Mouse (Mus musculus) left cerebral cortex, adult 8-10 months (tissue): Measurements from ENCODE around the gene Slu7. TPM values are rescaled to one million over a fixed set of nuclear protein-coding genes. Genes with fewer than 3 reads are reported as not detected.
A peak's percentile ranks its signal among the peaks of the same experiment; 100 is the strongest.

Experiments used
- DNase-seq, 2 experiments: peaks; one replicate each; pipeline ENCODE4 v3.0.0; 2022; ENCODE audit warnings: low spot score in 2 of 2
- total RNA-seq, 4 experiments: library from RNA; stranded (reverse); gene quantifications; 2 replicates each; pipeline ENCODE4 v1.2.4; 2022

The Slu7 gene
- total RNA-seq, 4 experiments from 2014 or later = 52.6 to 58.3 (median 55.7) TPM

DNA sequence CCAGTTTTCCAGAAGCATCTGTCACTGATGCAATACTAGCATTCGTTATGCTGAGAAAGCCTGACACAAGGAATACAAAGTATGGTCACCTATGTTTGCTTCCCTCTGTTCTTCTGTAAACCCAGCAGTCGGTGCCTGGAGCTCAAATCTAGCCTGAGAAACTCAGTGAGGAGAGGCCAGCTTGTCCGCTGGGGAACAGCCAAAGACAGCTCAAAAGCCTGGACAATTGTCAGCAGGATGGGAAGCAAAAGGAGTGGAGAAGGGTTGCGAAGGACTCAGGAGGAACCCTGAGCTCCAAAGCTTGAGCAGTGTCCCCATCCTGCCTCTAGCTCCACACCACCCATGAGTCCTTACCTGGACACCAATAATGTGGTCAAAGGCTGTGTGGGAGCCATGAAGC, 50.5 kb downstream of the Slu7 start:
- DNase-seq = no peak

DNA sequence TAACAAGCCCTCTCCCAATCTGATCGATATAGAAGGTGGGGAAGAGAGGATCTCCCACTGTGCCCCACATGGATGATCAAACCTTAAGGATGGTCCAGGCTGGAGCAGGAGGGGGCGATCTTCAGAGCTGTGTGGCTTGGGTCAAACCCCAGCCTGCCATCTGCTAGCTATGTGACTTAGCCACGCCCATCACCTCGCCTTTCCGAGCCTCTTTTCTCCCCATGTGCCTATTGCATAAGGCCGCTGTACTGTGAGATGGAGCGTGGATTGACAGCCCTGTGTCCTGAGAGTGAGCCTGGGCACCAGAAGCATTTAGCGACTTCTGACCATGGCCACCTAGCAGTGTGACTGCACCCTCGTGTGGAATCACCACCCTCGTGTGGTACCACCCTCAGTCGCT, 51.1 kb downstream of the Slu7 start:
- no peak for DNase-seq

DNA sequence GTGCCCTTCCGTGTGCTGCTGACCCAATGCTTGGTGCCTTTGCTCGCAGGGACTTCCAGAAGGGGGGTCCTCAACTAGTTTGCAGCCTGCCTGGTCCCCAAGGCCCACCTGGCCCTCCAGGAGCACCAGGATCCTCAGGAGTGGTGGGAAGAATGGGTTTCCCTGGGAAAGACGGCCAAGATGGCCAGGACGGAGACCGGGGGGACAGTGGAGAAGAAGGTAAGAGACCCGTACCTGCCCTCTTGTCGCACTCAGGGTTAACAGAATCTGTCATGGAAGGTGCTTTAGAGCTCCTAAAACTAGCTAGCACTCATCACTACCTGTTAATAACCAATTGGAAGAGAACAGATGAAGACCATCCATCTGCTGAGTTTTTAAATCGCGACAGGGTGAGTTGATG, 52.3 kb downstream of the Slu7 start:
- DNase-seq = no peak

DNA sequence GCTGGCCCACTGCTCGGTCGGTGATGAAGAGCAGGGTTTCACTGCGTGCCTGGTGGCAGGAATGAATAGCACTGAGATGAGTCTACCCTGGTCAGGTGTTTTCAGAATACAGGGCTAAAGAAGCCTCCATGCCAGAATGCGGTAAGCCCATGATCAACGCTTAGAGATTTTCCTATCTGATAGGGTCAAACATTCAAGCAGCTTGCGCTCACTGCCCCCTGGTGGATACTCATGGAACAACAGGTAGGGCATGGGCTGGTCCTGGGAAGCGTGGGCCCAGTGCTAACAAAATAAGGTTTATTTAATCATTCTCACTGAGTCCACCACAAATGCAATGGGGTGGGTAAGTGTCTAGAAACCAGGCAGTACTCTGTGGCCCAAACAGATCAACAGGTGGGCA, 59.1 kb downstream of the Slu7 start:
- peak in 1 of 2 experiments; percentile 62 for DNase-seq

DNA sequence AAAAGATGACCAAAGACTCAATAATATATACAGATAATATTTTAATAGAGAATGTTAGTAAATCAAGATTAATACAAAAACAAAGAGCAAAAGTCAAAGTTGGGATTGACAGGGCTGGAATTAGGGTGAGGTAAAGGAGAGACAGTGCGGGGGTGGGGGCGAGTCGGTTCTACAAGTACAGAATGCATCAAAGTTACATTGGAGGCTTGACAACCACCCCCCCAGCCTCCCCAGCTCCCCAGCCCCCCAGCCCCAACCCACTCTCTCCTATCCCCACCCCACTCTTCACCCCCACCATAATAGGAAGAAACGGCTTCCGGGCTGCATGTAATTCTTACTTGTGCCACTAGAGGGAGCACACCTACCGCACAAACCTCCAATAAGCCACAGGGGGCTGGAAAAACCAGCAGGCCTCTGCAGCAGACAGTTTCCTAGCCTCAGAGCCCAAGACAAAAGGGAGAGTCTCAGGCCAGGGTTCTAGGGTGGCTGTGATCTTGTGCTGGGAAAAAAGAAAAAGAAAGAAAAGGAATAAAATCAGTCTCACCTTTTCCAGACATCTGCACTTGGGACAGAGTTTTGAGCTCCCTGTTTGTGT, 60.4 kb downstream of the Slu7 start:
- DNase-seq = peak in 1 of 2 experiments; percentile 68

DNA sequence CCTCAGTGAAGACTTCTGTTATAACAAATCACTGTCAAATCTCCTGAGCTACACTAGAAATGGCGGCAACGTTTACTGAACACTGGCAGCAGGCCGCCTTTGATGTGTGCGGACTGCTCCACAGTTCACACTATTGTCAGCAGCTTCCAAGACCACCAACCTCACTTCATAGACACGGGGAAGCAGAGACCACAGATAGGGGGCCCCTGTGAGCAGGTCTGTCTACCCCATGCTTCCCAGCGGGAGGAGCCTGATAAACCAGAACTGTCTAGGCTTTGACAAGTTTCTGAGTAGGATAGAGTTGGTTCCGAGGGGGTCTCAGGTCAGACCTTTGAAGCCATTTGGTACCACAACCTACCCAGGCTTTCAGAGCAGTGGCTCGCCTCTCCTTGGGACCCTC, 61.5 kb downstream of the Slu7 start:
- DNase-seq = no peak

DNA sequence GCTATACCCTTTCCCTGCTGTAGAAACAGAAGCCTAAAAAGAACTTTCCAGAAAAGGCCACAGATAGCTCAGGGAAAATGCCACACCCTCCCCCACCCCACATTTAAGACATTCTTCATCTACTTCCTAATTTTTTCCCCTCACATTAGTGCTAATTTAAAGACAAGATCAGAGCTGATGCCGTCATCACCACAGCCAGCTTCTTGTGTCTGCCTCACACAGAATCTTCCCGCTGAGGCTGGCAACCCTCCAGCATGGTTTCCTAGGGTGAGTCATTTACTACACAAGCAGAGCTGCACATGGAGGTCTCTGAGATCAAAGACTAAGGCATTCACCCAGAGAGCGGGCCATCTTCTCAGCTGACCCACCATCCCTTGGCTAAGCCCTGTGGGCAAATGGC, 62.0 kb downstream of the Slu7 start:
- peak; percentile 20 to 43 for DNase-seq

Other genes starting within 250 kb of the Slu7 start
- 10 to 100 TPM; 27.6 to 31.7 (median 29.8) TPM for gene Pttg1, start 7.5 kb upstream of the Slu7 start, total RNA-seq
- 1 to 10 TPM; 1.7 to 3.7 (median 2.1) TPM for gene C1qtnf2, start 40.5 kb downstream of the Slu7 start, total RNA-seq
- 1 to 10 TPM; 2.8 to 4.0 (median 3.2) TPM for gene Ccnjl, start 95.0 kb downstream of the Slu7 start, total RNA-seq
- 1 to 10 TPM in 1 of 4 experiments, under 1 TPM in 3; 0.53 to 1.1 (median 0.86) TPM for gene 4933415A04Rik, start 153.3 kb downstream of the Slu7 start, total RNA-seq
- gene Fabp6, start 167.8 kb downstream of the Slu7 start, total RNA-seq = not detected
- gene Pwwp2a, start 248.3 kb downstream of the Slu7 start, total RNA-seq = 10 to 100 TPM; 58.3 to 63.5 (median 62.4) TPM